Mouse (Mus musculus) midbrain, embryonic 11.5 days (tissue): ENCODE data around the gene Adnp. TPM values are rescaled to one million over a fixed set of nuclear protein-coding genes. Genes with fewer than 3 reads are reported as not detected.
A peak's percentile ranks its signal among the peaks of the same experiment; 100 is the strongest.
"Not testable (repeated sequence)": the region's sequence is repeated elsewhere in the genome, so short reads cannot be mapped to it uniquely, and the experiment has no call there.

Experiments used
- ATAC-seq: fragments of 200-750 bp; cut with Nextera tagmentation; 2 replicates; pipeline ENCODE4 v1.8.0; 2017; ENCODE audit warnings: moderate TSS enrichment, moderate library complexity; ENCODE audit not compliant: low FRiP score
- DNase-seq: peaks from one replicate; pipeline ENCODE4 v3.0.0; 2015; ENCODE audit warnings: low spot score; ENCODE audit errors: missing footprints
- H3K27ac ChIP-seq: fragments of 300-500 bp; sonication (generic); 2 replicates; pipeline ENCODE4 v1.5.1; 2014; ENCODE audit warnings: low read depth, low read length
- H3K27me3 ChIP-seq: fragments of 300-500 bp; sonication (generic); 2 replicates; pipeline ENCODE4 v1.6.1; 2014; ENCODE audit warnings: mild to moderate bottlenecking, low read length, moderate library complexity, mixed read lengths; ENCODE audit not compliant: control insufficient read depth, insufficient read depth
- H3K36me3 ChIP-seq: fragments of 300-500 bp; sonication (generic); 2 replicates; pipeline ENCODE4 v1.6.1; 2014; ENCODE audit warnings: mild to moderate bottlenecking, low read length, moderate library complexity, mixed read lengths; ENCODE audit not compliant: control insufficient read depth, insufficient read depth
- H3K4me1 ChIP-seq: fragments of 300-500 bp; sonication (generic); 2 replicates; pipeline ENCODE4 v1.6.1; 2014; ENCODE audit warnings: low read length; ENCODE audit not compliant: control insufficient read depth, insufficient read depth
- H3K4me2 ChIP-seq: fragments of 300-500 bp; sonication (generic); 2 replicates; pipeline ENCODE4 v1.6.1; 2014; ENCODE audit warnings: mild to moderate bottlenecking, moderate library complexity
- H3K4me3 ChIP-seq: fragments of 300-500 bp; sonication (generic); 2 replicates; pipeline ENCODE4 v1.5.1; 2014; ENCODE audit warnings: low read depth, low read length
- H3K9ac ChIP-seq: fragments of 300-500 bp; sonication (generic); 2 replicates; pipeline ENCODE4 v1.6.1; 2014; ENCODE audit warnings: low read length
- H3K9me3 ChIP-seq: fragments of 300-500 bp; sonication (generic); 2 replicates; pipeline ENCODE4 v1.6.1; 2016; ENCODE audit warnings: low read length; ENCODE audit not compliant: control insufficient read depth
- WGBS: fragments of 180-500 bp; shearing (Covaris S2); extraction: QIAGEN DNeasy Blood & Tissue Kit; methylation state at CpG from one replicate; pipeline ENCODE4 v1.1.7; 2014; 5-methylcytosine and 5-hydroxymethylcytosine counted together
- polyA plus RNA-seq: library from polyadenylated mRNA; unstranded; fragments of >200 nt; fragmentation: Nextera tagmentation; extraction: Ambion mirVana; gene quantifications from 2 replicates; pipeline ENCODE4 v1.2.1, GENCODE M21; 2014

Gene Adnp
- polyA plus RNA-seq, 1 experiment from 2014 or later: 9.7 TPM

- Histone ChIP-seq H3K27ac (no peak overlapping the region), H3K36me3 (no peaks in the 10 kb centered on the region)
- WGBS: 54% methylated on average over 21 of the region's 21 CpGs
Measured at GRCm38 (mm10) chr2:168166750-168167460, 40.0 kb downstream of the Adnp start.

GRCm38 (mm10) chr2:168161978-168162377 lies 44.9 kb downstream of the Adnp start:
- Histone ChIP-seq H3K27me3 (no peaks in the 10 kb centered on the region; the same call in none of the 2 replicates), H3K4me2 (peak overlapping the region; percentile 34), H3K4me1 (peaks cover 16% of the 10 kb centered on the region; the same call in 1 of the 2 replicates), H3K9ac (peak overlapping the region; percentile 53), H3K27ac (no peak overlapping the region), H3K9me3 (no peaks in the 10 kb centered on the region), H3K4me3 (peak overlapping the region; percentile 9; the same call in 1 of the 2 replicates), H3K36me3 (no peaks in the 10 kb centered on the region)
- ATAC-seq (no peak), DNase-seq (peak; percentile 89)
- 11% methylated on average over 14 of the region's 14 CpGs for WGBS

More at GRCm38 (mm10) chr2:168166750-168167460, 40.0 kb downstream of the Adnp start:
- no peak overlapping the region for H3K4me2 ChIP-seq
- peaks cover 27% of the 10 kb centered on the region for H3K4me1 ChIP-seq
- DNase-seq: no peak
- H3K9ac ChIP-seq: no peak overlapping the region
- ATAC-seq: no peak
- H3K27me3 ChIP-seq: no peaks in the 10 kb centered on the region; the same call in 1 of the 2 replicates
- H3K9me3 ChIP-seq: no peaks in the 10 kb centered on the region
- H3K4me3 ChIP-seq: no peak overlapping the region

- Histone ChIP-seq H3K4me2 (peak overlapping the region; percentile 34), H3K9me3 (no peaks in the 10 kb centered on the region), H3K36me3 (no peaks in the 10 kb centered on the region), H3K27ac (no peak overlapping the region), H3K27me3 (no peaks in the 10 kb centered on the region; the same call in none of the 2 replicates), H3K4me3 (peak overlapping the region; percentile 9; the same call in 1 of the 2 replicates), H3K9ac (peak overlapping the region; percentile 53), H3K4me1 (peaks cover 16% of the 10 kb centered on the region; the same call in 1 of the 2 replicates)
- ATAC-seq (0 out of 2 replicates have a peak, but pooled peaks have one; percentile 34), DNase-seq (peak; percentile 91)
- 3% methylated on average over 11 of the region's 11 CpGs for WGBS
Measured at GRCm38 (mm10) chr2:168161514-168161971, 45.4 kb downstream of the Adnp start.

- Histone ChIP-seq H3K9ac (no peak overlapping the region), H3K9me3 (no peaks in the 10 kb centered on the region), H3K27me3 (no peaks in the 10 kb centered on the region; the same call in none of the 2 replicates), H3K27ac (no peak overlapping the region), H3K4me2 (no peak overlapping the region), H3K4me1 (peaks cover 16% of the 10 kb centered on the region; the same call in 1 of the 2 replicates), H3K36me3 (no peaks in the 10 kb centered on the region), H3K4me3 (no peak overlapping the region)
- ATAC-seq (no peak), DNase-seq (peak; percentile 76)
- WGBS: 81% methylated on average over 9 of the region's 9 CpGs
Measured at GRCm38 (mm10) chr2:168160370-168160930, 46.5 kb downstream of the Adnp start.

GRCm38 (mm10) chr2:168158911-168159711 lies 47.8 kb downstream of the Adnp start:
- Histone ChIP-seq H3K9me3 (no peaks in the 10 kb centered on the region), H3K27me3 (no peaks in the 10 kb centered on the region; the same call in none of the 2 replicates), H3K27ac (no peak overlapping the region; the same call in 1 of the 2 replicates), H3K4me2 (peak overlapping the region; percentile 44), H3K36me3 (no peaks in the 10 kb centered on the region), H3K4me1 (peaks cover 25% of the 10 kb centered on the region), H3K4me3 (peak overlapping the region; percentile 2; the same call in 1 of the 2 replicates), H3K9ac (peak overlapping the region; percentile 41)
- ATAC-seq (peak; percentile 54; the same call in 1 of the 2 replicates), DNase-seq (peak; percentile 93)
- 4% methylated on average over 23 of the region's 25 CpGs for WGBS

- 42% methylated on average over 9 of the region's 11 CpGs for WGBS
- H3K27me3 ChIP-seq: not testable (repeated sequence)
Measured at GRCm38 (mm10) chr2:168157974-168158373, 48.9 kb downstream of the Adnp start.

GRCm38 (mm10) chr2:168156361-168156760 lies 50.6 kb downstream of the Adnp start:
- H3K36me3 ChIP-seq: no peaks in the 10 kb centered on the region
- no peak overlapping the region for H3K9ac ChIP-seq
- H3K27me3 ChIP-seq: no peaks in the 10 kb centered on the region; the same call in 1 of the 2 replicates
- no peaks in the 10 kb centered on the region for H3K9me3 ChIP-seq
- H3K27ac ChIP-seq: no peak overlapping the region
- DNase-seq (peak; percentile 75), ATAC-seq (no peak)
- no peak overlapping the region for H3K4me3 ChIP-seq
- H3K4me2 ChIP-seq: no peak overlapping the region
- peaks cover 26% of the 10 kb centered on the region for H3K4me1 ChIP-seq
- 24% methylated on average over 14 of the region's 14 CpGs for WGBS

More at GRCm38 (mm10) chr2:168157974-168158373, 48.9 kb downstream of the Adnp start:
- H3K36me3 ChIP-seq, ATAC-seq, H3K9ac ChIP-seq, H3K9me3 ChIP-seq, H3K4me2 ChIP-seq, H3K27ac ChIP-seq, H3K4me3 ChIP-seq, DNase-seq: not testable (repeated sequence)
- H3K4me1 ChIP-seq: peaks cover 29% of the 10 kb centered on the region

GRCm38 (mm10) chr2:168155666-168156065 lies 51.2 kb downstream of the Adnp start:
- Histone ChIP-seq H3K4me3 (no peak overlapping the region), H3K9ac (no peak overlapping the region), H3K27ac (no peak overlapping the region), H3K27me3 (no peaks in the 10 kb centered on the region), H3K9me3 (no peaks in the 10 kb centered on the region), H3K4me2 (no peak overlapping the region), H3K4me1 (peaks cover 24% of the 10 kb centered on the region), H3K36me3 (no peaks in the 10 kb centered on the region)
- 86% methylated on average over 7 of the region's 7 CpGs for WGBS
- DNase-seq: peak; percentile 84
- no peak for ATAC-seq
